Mouse (Mus musculus): ENCODE results near the gene Adgrl1.
A peak's percentile ranks its signal among the peaks of the same experiment; 100 is the strongest.

Adgrl1 gene

DNA sequence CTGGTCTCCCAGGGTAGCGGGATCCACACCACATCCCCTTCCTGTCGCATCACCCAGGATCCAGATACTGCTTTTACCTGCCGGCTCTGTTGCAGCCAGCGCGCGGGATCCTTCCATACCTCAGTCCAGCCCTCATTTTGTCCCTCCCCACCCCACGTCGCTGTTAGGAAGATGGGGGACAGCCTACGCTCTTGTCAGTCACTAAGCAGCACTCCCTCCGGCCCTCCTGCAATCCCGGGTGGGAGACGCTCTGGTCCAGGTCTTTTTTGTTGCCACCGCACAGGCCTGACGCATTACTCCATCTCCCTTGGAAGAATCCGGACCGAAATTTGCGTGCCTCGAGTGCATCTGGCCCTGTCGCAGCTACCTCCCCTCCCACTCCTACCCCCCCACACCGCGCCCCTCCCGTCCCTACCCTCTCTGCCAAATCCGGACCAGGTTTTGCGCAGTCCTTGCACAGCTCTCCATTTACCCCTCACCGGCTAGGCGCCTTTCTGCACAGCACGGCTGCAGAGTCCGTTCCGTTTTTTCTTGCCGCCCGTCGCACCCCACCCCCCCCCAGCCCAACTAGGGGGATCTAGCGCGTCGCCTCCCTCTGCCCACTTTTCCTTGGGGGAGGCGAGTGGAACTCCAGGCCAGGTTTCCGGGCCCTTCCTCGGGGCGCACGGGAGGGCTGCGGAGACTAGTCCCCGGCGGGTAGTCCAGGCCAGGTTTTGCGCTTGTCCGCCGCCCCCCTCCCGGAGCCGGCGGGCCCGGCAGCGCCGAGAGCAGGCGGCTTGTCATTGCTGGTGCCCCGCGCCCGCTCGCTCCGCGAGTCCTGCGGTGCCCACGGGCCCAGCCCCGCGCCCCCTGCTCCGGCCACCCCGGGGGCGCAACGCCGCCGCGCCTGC is at the start of gene Adgrl1:
Adgrl1 (plus strand) TSS at position 743 of the 890 bp plus-strand sequence.
- DNase-seq (ENCODE audit: low spot score in 2 of 2) = peak; percentile 84 to 89

DNA sequence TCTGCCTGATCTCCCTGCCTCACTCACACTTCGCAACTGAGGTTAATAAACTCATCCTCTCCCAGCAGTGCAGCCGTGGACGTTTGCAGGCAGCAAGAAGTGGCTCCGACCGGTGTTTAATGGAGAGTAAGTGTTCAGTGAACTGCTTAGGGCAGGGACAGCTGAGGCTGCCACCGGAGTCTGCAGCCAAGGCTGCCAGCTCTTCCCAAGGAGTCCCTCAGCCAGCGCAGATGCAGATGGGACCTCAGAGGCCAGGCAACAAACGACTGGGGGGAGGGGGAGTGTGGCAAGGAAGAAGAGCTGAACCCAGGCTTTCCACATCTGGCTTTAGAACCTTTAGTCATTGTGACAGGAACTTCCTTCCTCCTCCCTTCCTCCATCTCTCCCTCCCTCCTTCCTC is 47.6 kb upstream of the Adgrl1 start:
- no peak for DNase-seq (ENCODE audit: low spot score in 2 of 2)

DNA sequence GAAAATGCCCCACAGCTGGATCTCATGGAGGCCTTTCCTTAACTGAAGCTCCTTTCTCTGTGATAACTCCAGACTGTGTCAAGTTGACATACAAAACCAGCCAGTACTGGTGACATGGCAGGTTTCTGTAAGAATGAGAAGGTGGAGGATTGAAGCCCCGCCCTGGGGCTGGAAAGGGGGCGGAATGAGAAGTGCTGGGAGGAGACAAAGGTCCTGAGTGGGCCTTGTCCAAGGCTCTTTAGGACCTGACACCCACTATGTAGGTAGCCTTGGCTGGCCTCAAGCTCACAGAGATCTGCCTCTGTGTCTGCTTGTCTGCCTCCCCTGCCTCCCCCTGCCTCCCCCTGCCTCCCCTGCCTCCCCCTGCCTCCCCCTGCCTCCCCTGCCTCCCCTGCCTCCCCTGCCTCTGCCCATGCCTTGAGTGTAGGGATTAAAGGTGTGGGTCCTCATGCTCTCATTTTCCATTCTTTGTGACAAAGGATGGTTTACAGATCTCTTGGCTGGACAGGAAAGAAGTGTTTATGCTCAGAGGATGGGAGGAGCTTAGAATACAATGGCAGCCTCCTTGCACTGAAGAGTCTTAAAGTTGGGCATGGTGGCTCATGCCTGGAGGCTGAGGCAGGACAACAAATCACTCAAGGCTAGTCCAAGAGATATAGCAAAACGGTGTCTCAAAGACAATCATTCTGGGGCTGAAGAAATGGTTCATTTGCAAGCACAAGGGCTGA is 46.4 kb upstream of the Adgrl1 start:
- no peak for DNase-seq (ENCODE audit: low spot score in 2 of 2)

DNA sequence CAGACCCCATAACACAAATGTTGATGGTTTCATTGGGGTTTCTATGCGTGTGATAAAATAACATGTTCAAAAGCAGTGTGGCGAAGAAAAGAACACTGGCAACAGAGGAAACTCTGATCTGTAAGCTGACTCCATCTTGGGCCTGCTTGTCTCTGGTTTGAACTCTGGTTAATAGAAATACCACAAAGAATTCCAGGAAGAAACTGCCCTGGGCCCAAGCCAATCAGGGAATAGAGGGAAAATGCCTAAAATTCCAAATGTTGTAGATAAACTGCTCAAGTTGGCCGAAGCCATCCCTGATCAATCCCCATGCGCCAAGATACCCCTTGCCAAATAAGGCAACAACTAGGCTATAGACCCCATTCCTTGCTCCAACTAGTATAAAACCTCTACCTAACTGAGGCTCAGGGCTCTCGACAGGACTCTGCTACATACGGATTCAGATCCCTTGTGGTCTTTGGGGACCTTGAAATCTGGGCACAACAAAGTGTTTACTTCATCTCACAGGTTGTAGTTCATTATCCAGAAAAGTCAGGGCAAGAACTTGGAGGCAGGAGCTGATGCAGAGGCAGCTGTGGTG is 43.3 kb upstream of the Adgrl1 start:
- DNase-seq (ENCODE audit: low spot score in 2 of 2) = no peak

DNA sequence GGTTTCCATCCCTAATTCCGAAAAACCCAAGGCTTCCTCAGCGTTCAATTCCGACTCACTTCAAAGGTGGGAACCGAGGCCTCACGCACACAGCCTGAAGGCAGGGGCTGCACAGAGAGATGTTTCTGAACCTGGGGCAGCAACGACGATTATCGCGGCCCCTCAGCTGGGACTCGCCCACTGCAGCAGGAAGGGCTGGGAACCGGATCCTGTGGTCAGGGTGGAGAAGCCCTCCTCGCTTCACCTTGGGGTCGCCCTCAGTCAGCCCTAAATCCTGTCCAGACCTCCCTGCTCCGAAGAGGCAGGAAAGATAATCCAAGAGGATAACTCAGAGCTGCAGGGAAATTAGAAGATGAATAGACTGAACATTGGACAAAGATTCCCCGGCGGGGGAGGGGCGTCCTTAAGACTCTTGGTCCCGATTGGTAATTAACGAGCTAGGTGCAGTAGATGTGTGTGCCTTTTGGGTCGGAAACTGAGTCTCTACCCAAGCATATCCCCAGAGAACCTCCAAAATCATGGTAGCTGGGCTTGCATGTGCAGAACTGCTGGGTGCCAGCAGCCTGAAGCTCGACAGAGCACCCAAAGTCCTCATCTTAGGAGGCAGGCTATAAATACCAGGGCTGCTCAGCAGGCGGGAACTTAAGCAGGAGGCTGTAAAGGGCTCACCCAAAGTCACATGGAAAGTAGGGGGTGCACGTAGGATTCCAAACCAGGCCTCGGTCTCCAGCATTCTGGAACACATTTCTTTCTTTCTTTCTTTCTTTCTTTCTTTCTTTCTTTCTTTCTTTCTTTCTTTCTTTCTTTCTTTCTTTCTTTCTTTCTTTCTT is 37.3 kb upstream of the Adgrl1 start:
- DNase-seq (ENCODE audit: low spot score in 2 of 2) = no peak

DNA sequence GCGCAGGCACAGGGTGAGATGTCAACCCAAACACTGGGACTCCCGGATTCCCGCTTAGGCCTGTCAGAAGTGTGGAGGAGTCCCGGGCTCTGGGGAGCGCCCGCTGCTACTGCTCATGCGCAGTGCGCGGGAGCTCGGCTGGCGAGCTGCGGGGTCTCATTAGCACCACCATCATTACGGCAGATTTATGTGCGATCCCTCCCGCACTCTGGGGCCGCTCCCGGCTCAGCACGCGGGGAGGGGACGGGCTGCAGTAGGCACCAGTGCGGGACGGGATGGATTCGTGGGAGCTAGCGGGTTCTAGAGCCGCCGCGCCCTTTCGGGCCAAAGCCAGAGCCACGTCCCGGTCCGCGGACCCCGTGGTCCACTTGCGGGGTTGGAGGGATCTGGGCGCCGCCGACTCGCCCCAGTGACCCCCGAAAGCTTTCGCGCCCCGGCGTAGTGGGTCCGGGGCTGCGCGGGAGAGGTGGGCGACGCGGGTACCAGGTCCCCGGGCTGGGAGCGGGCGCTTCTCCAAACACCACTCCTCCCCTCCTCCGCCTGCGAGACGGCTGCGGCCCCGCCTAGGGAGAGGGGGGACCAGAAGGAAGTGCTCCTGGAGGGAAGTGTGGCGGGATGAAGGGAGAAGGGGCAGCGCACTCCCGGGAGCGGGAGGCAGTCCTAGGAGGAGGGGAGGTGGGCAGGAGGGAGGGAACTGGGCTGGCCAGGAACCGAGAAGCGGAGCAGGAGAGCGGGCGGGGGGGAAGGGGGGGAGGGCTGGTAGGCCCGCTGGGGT is 24.8 kb upstream of the Adgrl1 start:
- DNase-seq (ENCODE audit: low spot score in 2 of 2) = no peak

DNA sequence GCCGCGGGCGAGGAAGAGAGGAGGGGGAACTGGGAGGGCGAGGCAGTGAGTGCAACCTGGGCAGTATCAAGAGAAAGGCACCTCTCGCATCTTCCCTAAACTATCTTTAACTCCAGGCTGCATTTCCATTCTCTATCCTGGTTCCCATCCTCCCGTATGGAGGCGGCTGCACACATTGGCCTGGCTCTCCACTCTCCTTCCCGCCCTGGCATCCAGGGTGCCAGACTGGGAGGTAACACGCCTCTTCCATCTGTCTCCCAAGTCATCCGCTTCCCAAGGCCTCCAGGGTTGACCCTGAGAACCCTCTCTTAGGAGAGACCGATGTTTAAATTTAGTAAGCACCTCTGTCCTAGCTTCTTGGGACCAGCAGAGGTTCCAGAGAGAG is 24.3 kb upstream of the Adgrl1 start:
- no peak for DNase-seq (ENCODE audit: low spot score in 2 of 2)

DNA sequence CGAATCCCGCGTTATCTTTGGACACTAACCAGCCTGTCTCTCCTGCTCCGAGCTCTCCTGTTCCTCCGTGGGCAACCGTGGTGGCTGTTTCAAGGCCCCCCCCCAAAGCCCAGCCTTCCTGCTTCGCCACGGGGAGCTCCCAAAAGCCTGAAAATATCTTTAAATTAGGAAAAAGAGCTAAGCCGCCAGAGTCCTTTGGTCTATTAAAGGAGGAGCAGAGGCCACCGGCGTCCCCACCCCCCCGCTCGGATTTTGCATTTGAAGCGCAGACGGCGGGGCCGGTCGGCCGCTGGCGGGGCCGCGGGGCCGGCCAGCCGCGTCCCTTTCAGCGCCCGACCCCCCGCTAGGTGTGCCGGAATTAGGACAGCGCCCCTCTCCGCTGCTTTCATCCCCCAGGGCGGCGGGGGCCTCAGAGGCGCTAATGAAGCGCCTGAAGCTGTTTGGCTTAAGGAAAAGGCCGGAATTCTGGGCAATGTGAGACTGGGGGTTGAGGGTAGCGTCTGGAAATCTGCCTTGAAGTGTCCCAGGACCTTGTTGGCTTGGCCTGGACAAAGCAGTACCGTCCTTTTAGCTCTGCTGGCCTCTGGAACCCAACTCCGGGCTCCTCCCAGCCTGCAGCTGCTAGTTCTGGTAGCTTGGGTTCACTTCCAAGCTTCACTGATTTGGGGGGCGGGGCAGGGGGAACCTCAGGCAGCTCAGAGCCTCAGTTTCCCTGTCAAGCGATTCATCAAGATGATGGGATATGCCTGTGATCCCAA is 23.6 kb upstream of the Adgrl1 start:
- DNase-seq (ENCODE audit: low spot score in 2 of 2) = no peak

DNA sequence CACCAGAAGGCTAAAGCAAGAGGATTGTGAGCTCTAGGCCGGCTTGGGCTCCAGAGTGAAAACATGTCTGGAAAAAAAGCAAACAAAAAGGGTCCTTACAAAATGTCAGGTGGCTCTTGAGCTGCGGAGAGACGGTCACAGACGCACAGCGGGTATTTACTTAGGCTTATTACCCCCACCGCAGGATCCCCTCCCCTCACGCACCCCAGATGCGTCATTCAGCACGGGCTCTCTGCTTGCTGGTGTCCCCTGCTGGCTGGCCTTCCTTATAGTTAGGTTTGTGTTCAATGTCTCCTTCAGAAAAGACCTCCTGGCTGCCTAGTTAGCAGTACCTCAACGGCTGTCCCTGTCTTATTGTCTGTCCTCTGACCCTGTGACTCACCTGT is 23.1 kb upstream of the Adgrl1 start:
- no peak for DNase-seq (ENCODE audit: low spot score in 2 of 2)

DNA sequence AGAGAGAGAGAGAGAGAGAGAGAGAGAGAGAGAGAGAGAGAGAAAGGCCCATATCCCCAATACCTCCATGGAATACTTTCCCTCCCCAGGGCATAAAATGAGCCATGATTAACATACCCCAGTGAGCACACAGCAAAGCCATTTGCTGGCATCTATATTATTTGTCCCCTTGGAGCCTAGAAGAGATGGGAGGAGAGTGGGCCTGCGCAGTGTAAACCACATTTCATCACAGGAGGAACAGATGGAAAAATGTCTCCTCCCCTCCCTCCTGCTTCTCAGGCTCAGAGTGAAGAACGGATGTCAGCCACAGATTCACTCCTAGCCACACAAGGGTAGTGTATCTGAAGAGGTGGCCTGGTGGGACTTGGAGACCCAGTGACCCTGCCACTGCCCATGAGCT is 11.5 kb upstream of the Adgrl1 start:
- DNase-seq (ENCODE audit: low spot score in 2 of 2) = no peak

DNA sequence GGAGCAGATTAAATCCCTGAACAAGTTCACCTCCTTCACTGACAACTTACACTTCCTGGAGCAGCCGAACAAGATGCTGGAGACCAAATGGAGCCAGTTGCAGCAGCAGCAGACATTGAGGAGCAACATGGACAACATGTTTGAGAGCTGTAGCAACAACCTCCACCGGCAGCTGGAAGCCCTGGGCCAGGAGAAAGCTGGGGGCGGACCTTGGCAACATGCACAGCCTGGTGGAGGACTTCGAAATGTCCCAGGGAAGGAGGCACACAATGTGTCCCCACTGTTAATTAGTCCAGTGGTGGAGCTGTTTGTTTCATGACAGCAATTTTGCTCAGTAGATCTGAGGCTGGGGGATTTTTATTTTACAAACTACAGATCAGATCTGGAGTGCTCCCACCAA is 7.8 kb upstream of the Adgrl1 start:
- DNase-seq (ENCODE audit: low spot score in 2 of 2) = no peak

DNA sequence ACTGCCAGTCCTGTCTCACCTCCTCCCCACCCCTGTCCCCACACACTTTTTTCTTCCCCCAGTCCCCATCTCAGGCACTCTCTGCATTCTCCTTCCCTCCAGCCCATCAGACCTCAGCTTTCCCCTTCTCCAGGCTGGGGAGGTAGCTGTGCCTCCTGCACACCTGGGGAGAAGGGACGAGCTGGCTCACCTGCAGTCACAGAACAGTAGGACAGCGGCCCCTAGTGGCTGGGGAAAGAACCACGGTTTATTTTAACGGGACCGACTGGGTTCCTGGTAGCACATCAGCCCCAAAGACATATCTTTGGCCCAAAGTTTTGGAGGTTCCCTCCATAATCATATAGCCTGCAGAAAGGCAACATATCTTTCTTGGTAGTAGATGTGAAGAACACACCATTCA is 6.0 kb upstream of the Adgrl1 start:
- peak; percentile 46 to 85 for DNase-seq (ENCODE audit: low spot score in 2 of 2)

DNA sequence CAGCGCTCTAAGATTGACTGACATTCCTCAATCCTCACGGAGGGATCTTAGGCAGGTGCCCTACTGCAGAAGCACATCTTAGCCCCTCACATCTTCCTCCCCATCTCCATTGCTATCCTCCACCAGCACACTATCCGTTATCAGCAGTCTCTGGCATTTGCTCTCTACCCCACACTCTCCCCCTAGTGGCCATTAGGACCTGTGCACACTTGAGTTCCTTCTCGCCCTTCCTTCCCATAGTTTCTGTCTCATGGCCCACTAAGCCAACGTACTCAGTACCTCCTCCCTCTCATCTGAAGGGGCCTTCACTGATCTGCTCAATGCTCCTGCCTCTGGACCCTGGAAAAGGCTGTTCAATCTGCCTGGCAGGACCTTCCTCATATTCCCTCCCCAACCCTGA is 4.0 kb upstream of the Adgrl1 start:
- DNase-seq (ENCODE audit: low spot score in 2 of 2) = peak in 1 of 2 experiments; percentile 46

DNA sequence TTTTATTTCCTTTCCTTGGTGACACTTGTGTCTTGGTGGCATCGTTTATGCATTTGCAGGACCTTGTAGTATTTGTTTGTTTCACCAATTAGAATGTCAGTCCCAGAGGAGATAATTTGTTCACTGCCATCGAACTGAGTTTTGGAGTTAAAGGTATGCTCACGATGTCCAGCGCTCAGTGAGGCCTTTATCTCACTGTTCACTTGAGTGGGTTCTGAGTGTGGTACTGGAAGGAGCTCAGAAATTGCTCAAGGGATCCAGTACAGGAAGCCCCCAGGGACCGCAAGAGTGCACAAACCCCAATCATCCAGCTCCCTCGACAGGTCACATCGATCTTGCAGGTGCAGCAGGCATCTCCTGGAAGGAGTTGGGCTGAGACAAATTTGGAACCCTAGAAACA is 3.4 kb upstream of the Adgrl1 start:
- no peak for DNase-seq (ENCODE audit: low spot score in 2 of 2)

DNA sequence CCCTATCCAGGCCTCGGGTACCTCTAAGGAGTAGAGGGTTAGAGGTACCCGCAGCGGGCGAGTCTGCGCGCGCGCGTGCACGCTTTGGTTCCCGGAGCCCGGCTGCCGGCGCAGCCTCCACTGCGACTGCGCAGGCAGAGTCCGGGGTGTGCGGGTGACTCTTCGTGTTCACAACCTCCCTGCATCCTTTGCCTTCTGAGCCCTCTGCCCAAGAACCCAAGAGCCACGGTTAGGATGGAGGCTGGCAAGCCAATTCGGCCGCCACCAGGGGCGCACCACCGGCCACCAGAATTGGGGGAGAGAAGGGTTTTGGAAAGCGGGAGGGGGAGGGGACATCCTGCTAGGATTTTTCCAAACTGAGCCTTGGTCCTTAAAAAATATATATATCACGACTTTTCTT is 2.7 kb upstream of the Adgrl1 start:
- DNase-seq (ENCODE audit: low spot score in 2 of 2) = peak; percentile 29 to 50

DNA sequence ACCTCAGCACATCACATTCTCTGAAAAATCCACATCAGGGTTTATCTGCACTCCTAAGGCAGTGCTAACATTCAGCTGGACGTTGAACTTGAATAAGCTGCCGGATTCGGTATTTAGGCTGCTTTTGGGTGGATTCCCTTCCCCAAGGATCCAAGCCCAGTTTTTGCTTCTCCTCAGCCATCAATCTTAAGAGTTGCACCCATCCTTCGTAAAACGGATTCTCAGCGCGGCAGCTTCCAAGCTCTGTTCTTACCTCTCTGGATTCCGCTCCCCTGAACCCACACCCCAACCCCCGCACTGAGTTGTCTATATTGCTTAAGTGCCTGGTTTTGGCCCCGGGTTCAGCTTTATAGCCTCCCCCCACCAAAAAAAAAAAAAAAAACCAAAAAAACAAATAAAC is 1.4 kb upstream of the Adgrl1 start:
- peak in 1 of 2 experiments; percentile 16 for DNase-seq (ENCODE audit: low spot score in 2 of 2)

DNA sequence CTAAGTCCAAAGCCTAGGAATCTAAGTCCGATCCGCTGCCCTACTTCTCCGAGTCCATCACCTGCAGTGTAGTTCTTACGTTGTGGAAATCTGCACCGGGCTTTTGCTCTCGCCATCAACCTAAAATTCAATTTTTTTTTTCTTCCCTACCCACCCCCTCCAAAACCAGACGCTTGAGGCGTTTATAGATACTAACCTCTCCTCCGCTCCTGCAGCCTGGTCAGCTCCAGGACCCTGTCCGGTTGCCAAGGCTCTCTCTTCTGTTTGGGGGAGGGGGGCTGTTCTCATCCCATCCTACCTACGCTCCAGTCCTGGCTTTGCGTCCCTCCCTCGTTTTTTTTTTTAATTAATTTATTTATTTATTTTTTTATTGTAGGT is 931 bp upstream of the Adgrl1 start:
- peak; percentile 19 to 27 for DNase-seq (ENCODE audit: low spot score in 2 of 2)

DNA sequence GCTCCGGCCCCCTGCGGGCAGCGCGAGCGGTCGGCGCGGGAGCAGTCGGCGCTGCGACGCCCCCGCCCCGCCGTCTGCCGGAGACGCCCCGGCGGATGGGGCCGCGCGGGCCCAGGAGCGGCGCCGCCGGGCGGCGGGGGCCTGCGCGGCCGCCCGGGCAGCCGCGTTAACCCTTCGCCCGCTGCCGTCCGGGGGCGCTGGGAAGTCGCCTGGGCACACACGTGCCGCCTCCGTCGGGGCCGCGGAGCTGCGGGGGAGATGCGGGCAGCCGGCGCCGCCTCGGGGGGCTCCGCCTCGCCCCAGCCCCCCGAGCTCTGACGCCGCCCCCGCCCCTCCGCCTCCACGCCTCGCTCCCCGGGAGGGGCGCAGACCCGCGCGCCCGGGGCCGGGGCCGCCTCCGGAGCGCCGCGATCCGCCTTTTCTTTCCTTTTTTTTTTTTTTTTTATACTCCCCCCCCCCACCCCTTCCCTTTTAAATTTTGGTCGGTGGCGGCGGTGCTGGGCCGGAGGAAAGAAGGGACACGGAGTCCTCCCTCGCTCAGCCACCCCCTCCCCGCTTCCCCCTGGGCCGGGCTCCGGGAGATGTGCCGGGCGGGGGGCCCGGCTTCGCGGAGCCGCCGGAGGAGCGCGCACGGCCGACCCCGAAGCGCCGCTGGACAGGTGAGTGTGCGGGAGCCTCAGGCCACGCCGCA is 506 bp downstream of the Adgrl1 start:
- DNase-seq (ENCODE audit: low spot score in 2 of 2) = peak; percentile 27 to 30

DNA sequence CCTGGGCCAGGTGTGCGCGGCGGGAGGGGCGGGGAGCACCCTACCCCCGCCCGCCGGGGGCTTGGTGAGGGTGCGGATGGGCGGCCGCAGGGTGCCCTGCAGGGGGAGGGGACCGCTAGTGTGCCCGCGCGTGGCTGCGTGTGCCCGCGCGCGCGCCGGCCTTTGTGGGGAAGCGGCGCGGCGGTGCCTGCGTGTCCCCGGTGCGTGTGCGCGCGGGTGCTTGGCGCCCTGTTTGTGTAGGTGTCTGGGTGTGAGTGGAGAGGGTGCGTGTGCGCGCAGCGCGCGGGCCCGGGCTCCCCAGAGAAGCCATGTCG is 1.0 kb downstream of the Adgrl1 start:
- DNase-seq (ENCODE audit: low spot score in 2 of 2) = peak; percentile 30 to 35

Measured in thymus, postnatal 10 days (tissue).